Mouse (Mus musculus): ENCODE measurements around the gene Kat14. TPM values are rescaled to one million over a fixed set of nuclear protein-coding genes. Genes with fewer than 3 reads are reported as not detected.
"Not testable (repeated sequence)": the region's sequence is repeated elsewhere in the genome, so short reads cannot be mapped to it uniquely, and the experiment has no call there.

Kat14 gene
- polyA plus RNA-seq, 1 experiment from 2014 or later = 36.9 TPM

DNA sequence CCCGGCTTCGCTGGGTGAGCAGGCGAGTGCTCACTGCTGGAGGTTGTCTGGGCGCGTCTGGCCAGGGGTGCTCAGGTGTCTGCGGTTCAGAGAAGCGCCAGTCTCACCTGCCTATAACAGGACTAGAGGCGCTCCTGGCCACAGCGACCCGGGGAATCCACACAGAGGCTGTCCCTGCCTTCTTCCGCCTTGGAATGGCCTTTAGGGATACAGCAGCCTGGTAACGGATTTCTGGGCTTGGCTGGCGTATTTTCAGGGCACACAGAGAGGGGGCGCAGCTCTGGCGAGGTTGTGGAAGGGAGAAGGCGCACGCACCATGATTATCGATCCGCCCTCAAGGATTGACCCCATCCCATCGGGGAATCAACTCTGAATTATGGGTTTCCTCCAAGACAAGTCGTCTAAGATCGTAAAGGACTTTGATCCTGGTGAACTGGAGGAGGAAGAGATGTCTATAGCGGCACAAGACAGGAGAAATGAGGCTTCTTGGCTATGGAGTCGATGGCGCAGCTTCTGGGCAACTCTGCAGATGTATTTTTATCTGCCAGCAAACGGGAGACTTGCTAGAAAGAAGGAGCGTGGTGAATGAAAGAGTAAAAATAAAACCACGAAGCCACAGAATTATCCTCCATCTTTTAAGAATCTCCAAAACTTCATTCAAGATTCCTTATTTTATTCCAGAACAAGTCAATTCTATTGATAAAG lies 35.5 kb upstream of the Kat14 start:
- Histone ChIP-seq H3K4me3 (ENCODE audit: low read length) (peak overlapping the region; percentile 62), H3K9ac (ENCODE audit: low read length) (peak overlapping the region; percentile 41; the same call in 1 of the 2 replicates), H3K27ac (ENCODE audit: low read length) (no peak overlapping the region), H3K27me3 (ENCODE audit: control insufficient read depth, insufficient read depth, low read depth, low read length) (peaks cover 43% of the 10 kb centered on the region), H3K4me2 (ENCODE audit: low read depth, low read length) (peak overlapping the region; percentile 97), H3K9me3 (ENCODE audit: control insufficient read depth, low read length) (no peaks in the 10 kb centered on the region), H3K4me1 (replicated peaks; ENCODE audit: control insufficient read depth, insufficient read depth, low read length) (peaks cover 18% of the 10 kb centered on the region), H3K36me3 (ENCODE audit: control insufficient read depth, insufficient read depth, low read length) (no peaks in the 10 kb centered on the region)
- ATAC-seq (ENCODE audit: low read depth) = no peak
- WGBS = 8% methylated on average over 28 of the region's 28 CpGs

DNA sequence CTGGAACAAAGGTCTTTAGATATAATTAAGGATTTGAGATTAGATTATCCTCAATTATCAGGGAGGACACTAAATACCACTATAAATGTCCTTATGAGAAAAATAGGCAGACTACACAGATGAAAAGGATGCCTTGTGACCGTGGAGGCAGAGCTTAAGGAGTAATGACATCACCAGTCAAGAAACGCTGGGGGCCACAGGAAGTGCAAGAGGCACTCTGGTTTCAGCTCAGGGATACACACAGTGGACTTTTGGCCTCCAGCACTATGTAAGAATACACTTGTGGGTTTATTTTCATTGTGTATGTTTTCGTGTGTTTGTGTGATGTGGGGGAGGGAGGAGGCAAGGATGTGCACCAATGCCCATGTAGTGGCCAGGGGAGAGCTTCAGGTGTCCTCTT lies 31.6 kb upstream of the Kat14 start:
- ATAC-seq (ENCODE audit: low read depth) = no peak
- H3K4me3 ChIP-seq (ENCODE audit: low read length) = no peak overlapping the region
- WGBS = 40% methylated on average over 3 of the region's 3 CpGs
- no peaks in the 10 kb centered on the region for H3K9me3 ChIP-seq (ENCODE audit: control insufficient read depth, low read length)
- H3K36me3 ChIP-seq (ENCODE audit: control insufficient read depth, insufficient read depth, low read length) = no peaks in the 10 kb centered on the region
- no peak overlapping the region for H3K4me2 ChIP-seq (ENCODE audit: low read depth, low read length)
- 0 out of 2 replicates have a peak, but pooled peaks cover 3% of the 10 kb centered on the region for H3K4me1 ChIP-seq (replicated peaks; ENCODE audit: control insufficient read depth, insufficient read depth, low read length)
- H3K27ac ChIP-seq (ENCODE audit: low read length) = no peak overlapping the region
- H3K9ac ChIP-seq (ENCODE audit: low read length) = no peak overlapping the region
- peaks cover 13% of the 10 kb centered on the region for H3K27me3 ChIP-seq (ENCODE audit: control insufficient read depth, insufficient read depth, low read depth, low read length)

DNA sequence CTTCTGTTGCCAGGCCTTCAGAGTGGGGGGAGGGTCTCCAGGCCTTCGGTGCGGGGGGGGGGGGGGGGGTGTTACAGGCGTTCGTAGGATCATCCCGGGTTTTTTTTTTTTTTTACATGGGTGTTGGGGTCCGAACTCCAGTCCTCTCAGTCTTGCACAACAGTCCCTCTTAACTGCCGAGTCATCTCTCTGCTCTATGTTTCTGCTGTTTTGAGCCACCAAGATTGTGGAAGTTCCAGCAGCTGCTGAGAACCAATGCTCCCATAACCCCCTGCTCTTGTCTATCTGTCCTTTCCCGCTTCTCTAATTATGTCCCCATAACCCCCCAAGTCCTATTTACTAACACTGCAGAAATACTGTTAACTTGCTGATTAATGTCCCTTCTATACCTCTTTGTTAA lies 31.1 kb upstream of the Kat14 start:
- no peak overlapping the region for H3K27ac ChIP-seq (ENCODE audit: low read length)
- ATAC-seq (ENCODE audit: low read depth) = no peak
- no peak overlapping the region for H3K9ac ChIP-seq (ENCODE audit: low read length)
- H3K4me2 ChIP-seq (ENCODE audit: low read depth, low read length) = no peak overlapping the region
- H3K4me1 ChIP-seq (replicated peaks; ENCODE audit: control insufficient read depth, insufficient read depth, low read length) = 0 out of 2 replicates have a peak, but pooled peaks cover 3% of the 10 kb centered on the region
- H3K4me3 ChIP-seq (ENCODE audit: low read length) = no peak overlapping the region
- WGBS = 64% methylated on average over 7 of the region's 8 CpGs
- no peaks in the 10 kb centered on the region for H3K9me3 ChIP-seq (ENCODE audit: control insufficient read depth, low read length)
- H3K27me3 ChIP-seq (ENCODE audit: control insufficient read depth, insufficient read depth, low read depth, low read length) = peaks cover 13% of the 10 kb centered on the region
- H3K36me3 ChIP-seq (ENCODE audit: control insufficient read depth, insufficient read depth, low read length) = no peaks in the 10 kb centered on the region

DNA sequence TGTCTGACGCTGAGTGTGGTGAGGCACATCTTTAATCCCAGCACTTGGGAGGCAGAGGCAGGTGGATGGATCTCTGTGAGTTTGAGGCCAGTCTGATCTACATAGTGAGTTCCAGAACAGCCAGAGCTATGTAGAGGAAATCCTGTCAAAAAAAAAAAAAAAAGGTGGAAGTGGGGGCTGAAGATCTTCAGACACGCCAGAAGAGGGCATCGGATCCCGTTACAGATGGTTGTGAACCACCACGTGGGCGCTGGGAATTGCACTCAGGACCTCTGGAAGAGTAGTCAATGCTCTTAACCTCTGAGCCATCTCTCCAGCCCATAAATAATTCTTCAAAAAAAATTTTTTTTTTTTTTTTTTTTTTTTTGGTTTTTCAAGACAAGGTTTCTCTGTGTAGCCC lies 30.6 kb upstream of the Kat14 start:
- not testable (repeated sequence) for H3K9ac ChIP-seq (ENCODE audit: low read length); H3K36me3 ChIP-seq (ENCODE audit: control insufficient read depth, insufficient read depth, low read length); H3K4me2 ChIP-seq (ENCODE audit: low read depth, low read length); H3K27ac ChIP-seq (ENCODE audit: low read length); H3K9me3 ChIP-seq (ENCODE audit: control insufficient read depth, low read length); ATAC-seq (ENCODE audit: low read depth); H3K4me1 ChIP-seq (replicated peaks; ENCODE audit: control insufficient read depth, insufficient read depth, low read length); H3K4me3 ChIP-seq (ENCODE audit: low read length)
- WGBS = 78% methylated on average over 6 of the region's 6 CpGs
- H3K27me3 ChIP-seq (ENCODE audit: control insufficient read depth, insufficient read depth, low read depth, low read length) = peaks cover 10% of the 10 kb centered on the region

DNA sequence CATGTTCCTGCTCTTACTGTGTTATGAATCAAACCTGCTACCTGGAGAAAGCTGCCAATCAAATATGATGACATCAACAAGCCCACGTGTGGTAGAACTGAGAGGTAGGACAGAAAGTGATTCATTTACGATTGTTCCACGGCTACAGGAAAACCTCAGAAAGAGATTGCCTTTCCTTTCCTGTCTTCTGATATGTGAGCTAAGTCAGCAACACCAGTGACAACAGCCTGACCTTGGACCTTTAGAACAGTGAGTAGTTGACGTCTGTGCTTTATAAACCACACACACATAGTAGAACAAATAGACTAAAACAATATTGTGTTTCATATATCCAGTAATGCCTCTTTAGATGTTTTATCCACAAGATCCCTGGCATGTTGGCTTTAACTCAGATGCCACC lies 25.6 kb upstream of the Kat14 start:
- Histone ChIP-seq H3K4me1 (replicated peaks; ENCODE audit: control insufficient read depth, insufficient read depth, low read length) (no peaks in the 10 kb centered on the region), H3K27ac (ENCODE audit: low read length) (no peak overlapping the region), H3K4me3 (ENCODE audit: low read length) (no peak overlapping the region), H3K9ac (ENCODE audit: low read length) (no peak overlapping the region), H3K4me2 (ENCODE audit: low read depth, low read length) (no peak overlapping the region), H3K9me3 (ENCODE audit: control insufficient read depth, low read length) (no peaks in the 10 kb centered on the region), H3K27me3 (ENCODE audit: control insufficient read depth, insufficient read depth, low read depth, low read length) (no peaks in the 10 kb centered on the region), H3K36me3 (ENCODE audit: control insufficient read depth, insufficient read depth, low read length) (no peaks in the 10 kb centered on the region)
- no peak for ATAC-seq (ENCODE audit: low read depth)
- WGBS = 66% methylated on average over 4 of the region's 4 CpGs

DNA sequence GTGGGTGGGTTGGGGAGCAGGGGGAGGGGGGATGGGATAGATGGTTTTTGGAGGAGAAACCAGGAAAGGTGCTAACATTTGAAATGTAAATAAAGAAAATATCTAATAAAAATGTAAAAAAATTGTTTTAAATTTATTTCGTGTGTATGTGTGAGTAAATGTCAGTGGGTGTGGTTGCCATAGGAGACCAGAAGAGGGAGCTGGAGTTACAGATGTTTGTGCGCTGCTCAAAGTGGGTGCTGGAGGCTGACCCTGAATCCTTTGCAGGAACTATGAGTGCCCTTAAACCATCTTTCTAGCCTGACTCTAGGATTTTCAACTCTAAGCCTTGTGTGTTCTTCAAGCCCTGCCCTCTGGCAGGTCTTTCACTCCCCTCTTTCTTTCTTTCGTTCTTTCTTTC lies 20.3 kb upstream of the Kat14 start:
- no peak for ATAC-seq (ENCODE audit: low read depth)
- no peaks in the 10 kb centered on the region for H3K4me1 ChIP-seq (replicated peaks; ENCODE audit: control insufficient read depth, insufficient read depth, low read length)
- WGBS = 66% methylated on average over 3 of the region's 3 CpGs
- H3K9me3 ChIP-seq (ENCODE audit: control insufficient read depth, low read length) = no peaks in the 10 kb centered on the region
- no peak overlapping the region for H3K27ac ChIP-seq (ENCODE audit: low read length)
- no peaks in the 10 kb centered on the region for H3K27me3 ChIP-seq (ENCODE audit: control insufficient read depth, insufficient read depth, low read depth, low read length)
- H3K36me3 ChIP-seq (ENCODE audit: control insufficient read depth, insufficient read depth, low read length) = no peaks in the 10 kb centered on the region
- H3K4me3 ChIP-seq (ENCODE audit: low read length) = no peak overlapping the region
- no peak overlapping the region for H3K9ac ChIP-seq (ENCODE audit: low read length)
- H3K4me2 ChIP-seq (ENCODE audit: low read depth, low read length) = no peak overlapping the region

DNA sequence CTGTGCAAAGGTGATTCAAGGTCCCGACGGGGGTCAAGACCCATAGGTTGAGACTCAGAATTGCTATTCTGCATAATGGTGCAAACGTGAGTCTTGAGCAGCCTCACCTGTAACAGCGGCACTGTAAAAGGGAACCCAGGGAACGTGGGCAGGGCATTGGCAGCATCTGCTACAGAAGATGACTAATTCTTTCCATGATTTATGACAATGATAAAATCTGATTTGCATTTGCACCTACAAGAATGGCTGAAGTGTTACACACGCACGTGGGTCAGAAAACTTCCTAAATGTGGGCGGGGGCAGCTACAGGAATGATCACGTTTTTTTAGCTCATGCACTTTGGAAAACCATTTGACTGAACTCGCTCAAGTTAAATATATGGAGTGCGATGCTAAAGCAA lies 15.9 kb upstream of the Kat14 start:
- Histone ChIP-seq H3K9ac (ENCODE audit: low read length) (no peak overlapping the region), H3K4me2 (ENCODE audit: low read depth, low read length) (no peak overlapping the region), H3K27me3 (ENCODE audit: control insufficient read depth, insufficient read depth, low read depth, low read length) (no peaks in the 10 kb centered on the region), H3K4me3 (ENCODE audit: low read length) (no peak overlapping the region), H3K4me1 (replicated peaks; ENCODE audit: control insufficient read depth, insufficient read depth, low read length) (no peaks in the 10 kb centered on the region), H3K36me3 (ENCODE audit: control insufficient read depth, insufficient read depth, low read length) (no peaks in the 10 kb centered on the region), H3K27ac (ENCODE audit: low read length) (no peak overlapping the region), H3K9me3 (ENCODE audit: control insufficient read depth, low read length) (no peaks in the 10 kb centered on the region)
- 81% methylated on average over 11 of the region's 11 CpGs for WGBS
- no peak for ATAC-seq (ENCODE audit: low read depth)

DNA sequence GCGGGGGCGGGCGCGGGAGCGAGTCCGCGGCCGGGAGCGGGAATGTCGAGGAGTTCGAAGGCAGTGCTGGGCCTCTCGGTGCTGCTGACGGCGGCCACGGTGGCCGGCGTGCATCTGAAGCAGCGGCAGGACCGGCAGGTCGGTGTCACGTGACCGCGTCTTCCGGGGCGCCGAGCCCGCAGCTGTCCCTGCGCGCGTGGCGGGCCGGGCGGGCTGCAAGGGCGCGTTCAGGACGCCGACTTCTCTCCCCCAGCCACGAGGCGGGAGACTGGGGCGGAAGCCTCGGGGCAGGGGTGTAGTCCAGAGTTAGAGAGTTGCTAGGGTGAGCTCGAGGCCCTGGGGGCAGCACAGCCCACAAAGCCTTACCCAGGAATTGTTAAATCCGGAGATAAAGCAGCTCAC lies 238 bp downstream of the Kat14 start:
- H3K4me2 ChIP-seq (ENCODE audit: low read depth, low read length) = peak overlapping the region; percentile 67
- peaks cover 10% of the 10 kb centered on the region for H3K36me3 ChIP-seq (ENCODE audit: control insufficient read depth, insufficient read depth, low read length)
- 0% methylated on average over 34 of the region's 43 CpGs for whole genome bisulfite sequencing
- peaks cover 11% of the 10 kb centered on the region for H3K4me1 ChIP-seq (replicated peaks; ENCODE audit: control insufficient read depth, insufficient read depth, low read length)
- no peaks in the 10 kb centered on the region for H3K9me3 ChIP-seq (ENCODE audit: control insufficient read depth, low read length)
- H3K27ac ChIP-seq (ENCODE audit: low read length) = peak overlapping the region; percentile 92
- ATAC-seq (ENCODE audit: low read depth) = peak; percentile 89
- H3K9ac ChIP-seq (ENCODE audit: low read length) = peak overlapping the region; percentile 81
- no peaks in the 10 kb centered on the region for H3K27me3 ChIP-seq (ENCODE audit: control insufficient read depth, insufficient read depth, low read depth, low read length)
- H3K4me3 ChIP-seq (ENCODE audit: low read length) = peak overlapping the region; percentile 77

DNA sequence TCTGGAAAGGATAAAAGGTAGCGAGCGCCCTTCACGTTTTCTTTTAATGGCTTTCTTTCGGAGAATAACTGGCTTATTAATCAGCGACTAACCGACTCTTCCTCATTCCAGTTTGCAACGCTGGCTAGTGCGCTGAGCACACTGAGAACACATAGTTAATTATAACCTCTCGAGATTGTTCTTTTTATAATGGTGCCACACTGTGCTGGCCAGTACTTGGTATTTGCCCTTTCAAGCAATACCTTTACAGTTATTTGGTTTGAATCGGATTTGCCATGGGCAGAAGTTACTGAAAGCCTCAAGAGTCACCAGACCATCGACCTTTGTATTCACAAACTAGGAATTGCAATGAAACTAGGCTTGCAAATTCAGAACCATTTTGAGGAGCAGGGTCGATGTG lies 728 bp downstream of the Kat14 start:
- Histone ChIP-seq H3K27ac (ENCODE audit: low read length) (peak overlapping the region; percentile 92), H3K4me3 (ENCODE audit: low read length) (peak overlapping the region; percentile 77), H3K4me2 (ENCODE audit: low read depth, low read length) (peak overlapping the region; percentile 67), H3K9me3 (ENCODE audit: control insufficient read depth, low read length) (no peaks in the 10 kb centered on the region), H3K36me3 (ENCODE audit: control insufficient read depth, insufficient read depth, low read length) (peaks cover 13% of the 10 kb centered on the region), H3K27me3 (ENCODE audit: control insufficient read depth, insufficient read depth, low read depth, low read length) (no peaks in the 10 kb centered on the region), H3K4me1 (replicated peaks; ENCODE audit: control insufficient read depth, insufficient read depth, low read length) (peaks cover 11% of the 10 kb centered on the region), H3K9ac (ENCODE audit: low read length) (peak overlapping the region; percentile 81)
- 0 out of 2 replicates have a peak, but pooled peaks have one; percentile 22 for ATAC-seq (ENCODE audit: low read depth)
- 1% methylated on average over 12 of the region's 12 CpGs for WGBS

All from lung, embryonic 16.5 days (tissue).